Mouse (Mus musculus) urinary bladder, adult 18-20 months (tissue): ENCODE measurements at regions not wholly inside any gene's neighbourhood (a gene's known extent, or its start where the extent isn't known, plus 50 kb on each side); places are given as distances from the start of the nearest gene placed in this dataset.

ENCODE experiments used
- DNase-seq, 2 experiments: peaks; one replicate each; pipeline ENCODE4 v3.0.0; 2022; ENCODE audit warnings: low spot score in 2 of 2, mixed read lengths in 2 of 2

DNA sequence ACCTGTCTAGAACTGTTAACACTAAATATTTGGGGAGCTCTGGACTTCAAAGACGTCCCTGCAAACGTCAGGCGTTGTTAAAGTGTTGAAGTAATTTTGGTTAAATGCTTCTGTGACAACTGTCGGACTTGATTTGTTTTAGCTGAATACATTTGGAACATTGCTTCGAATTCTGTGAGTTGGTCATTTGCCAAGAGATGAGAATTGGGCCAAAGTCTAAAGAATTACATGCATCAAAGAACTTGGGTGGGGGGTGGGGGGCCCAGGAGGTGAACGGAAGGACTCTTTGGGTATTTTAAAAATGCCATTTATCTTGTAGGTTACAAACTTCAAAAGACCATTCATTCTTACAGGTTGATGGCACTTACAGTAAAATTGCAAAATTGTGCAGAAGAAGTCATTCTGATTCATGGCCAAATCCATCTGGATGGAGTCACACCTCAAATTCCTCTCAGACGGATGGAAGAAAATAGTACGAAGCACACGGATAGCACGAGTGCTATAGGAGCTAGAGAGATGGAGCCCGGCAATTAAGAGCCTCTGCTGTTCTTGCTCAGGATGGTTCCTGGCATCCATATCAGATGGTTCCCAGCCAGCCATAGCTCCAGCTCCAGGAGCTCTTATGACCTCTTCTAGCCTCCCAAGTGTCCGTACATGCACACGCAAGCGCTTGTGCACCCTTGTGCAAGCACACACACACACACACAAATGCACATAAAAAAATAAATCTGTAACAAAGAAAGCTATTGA lies 144.5 kb upstream of the Irx5 start:
- no peak for DNase-seq

GRCm38 (mm10) chr8:92209081-92209480 lies 148.3 kb upstream of the Irx5 start:
- no peak for DNase-seq

- no peak for DNase-seq
These were observed 161.8 kb upstream of the Irx5 start for GRCm38 (mm10) chr8:92195635-92196034.

DNA sequence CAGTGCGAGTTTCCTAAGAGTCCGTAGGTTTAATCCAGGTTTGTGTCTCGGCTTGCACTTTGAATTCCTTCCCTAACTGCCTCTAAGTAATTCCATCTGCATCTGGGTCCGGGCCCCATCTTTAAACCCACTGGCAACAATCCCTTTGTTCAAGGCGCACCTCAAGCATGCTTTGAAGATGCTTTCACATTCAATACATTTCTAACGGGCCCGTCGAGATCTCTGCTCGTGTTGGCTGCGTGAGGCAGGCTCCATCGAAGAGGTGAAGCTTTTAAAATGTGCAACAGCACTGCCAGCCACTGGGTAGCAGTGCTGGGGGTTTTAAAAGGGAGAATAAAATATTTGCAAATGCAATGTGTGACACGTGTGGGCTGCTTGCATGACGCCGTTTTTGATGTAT lies 163.4 kb upstream of the Irx5 start:
- no peak for DNase-seq

- DNase-seq: no peak
These were observed 167.0 kb upstream of the Irx5 start for GRCm38 (mm10) chr8:92190261-92191025.

GRCm38 (mm10) chr8:92183331-92183730 lies 174.1 kb upstream of the Irx5 start:
- DNase-seq: no peak

DNA sequence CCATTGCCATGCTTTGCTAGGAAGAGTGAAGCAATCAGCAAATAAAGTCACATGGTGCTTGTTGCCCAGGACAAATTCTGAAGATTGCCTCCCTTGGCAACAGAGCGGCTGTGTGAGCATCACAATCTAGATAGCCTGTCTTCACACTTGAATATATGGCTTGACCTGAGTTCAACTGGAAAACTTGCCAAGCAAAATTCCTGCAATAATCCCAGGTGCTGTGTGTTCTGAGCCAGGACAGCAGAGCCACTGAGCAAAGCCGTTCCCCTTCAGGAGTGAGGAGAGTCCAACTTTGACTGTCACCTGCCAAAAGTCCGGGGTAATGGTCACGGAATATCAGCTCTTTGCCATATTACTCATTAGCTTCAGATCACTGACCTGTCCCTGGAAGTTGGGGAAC lies 176.8 kb upstream of the Irx5 start:
- no peak for DNase-seq

DNA sequence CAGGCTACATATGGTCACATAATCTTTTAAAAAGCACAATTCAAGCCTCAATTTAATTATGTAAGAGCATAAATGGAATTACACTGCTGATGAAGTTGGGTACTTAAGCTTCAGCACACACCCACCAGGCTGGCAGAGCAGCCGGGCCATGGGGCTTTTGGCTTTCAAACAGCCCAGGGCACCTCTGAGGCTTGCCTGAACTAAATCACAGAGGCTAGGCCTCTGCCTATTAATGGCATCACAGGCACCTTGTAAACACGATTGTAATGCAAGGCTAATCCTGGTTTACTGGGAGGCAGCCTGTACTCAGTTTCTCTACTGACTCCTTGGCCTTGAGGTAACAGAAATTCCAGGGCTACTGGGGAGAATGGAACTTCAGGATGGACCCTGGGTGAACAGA lies 178.1 kb upstream of the Irx5 start:
- no peak for DNase-seq

- DNase-seq: no peak
These were observed 181.3 kb upstream of the Irx5 start for GRCm38 (mm10) chr8:92176101-92176500.

GRCm38 (mm10) chr8:92174106-92174505 lies 183.3 kb upstream of the Irx5 start:
- DNase-seq: no peak

- no peak for DNase-seq
These were observed 185.8 kb upstream of the Irx5 start for GRCm38 (mm10) chr8:92171578-92171977.

DNA sequence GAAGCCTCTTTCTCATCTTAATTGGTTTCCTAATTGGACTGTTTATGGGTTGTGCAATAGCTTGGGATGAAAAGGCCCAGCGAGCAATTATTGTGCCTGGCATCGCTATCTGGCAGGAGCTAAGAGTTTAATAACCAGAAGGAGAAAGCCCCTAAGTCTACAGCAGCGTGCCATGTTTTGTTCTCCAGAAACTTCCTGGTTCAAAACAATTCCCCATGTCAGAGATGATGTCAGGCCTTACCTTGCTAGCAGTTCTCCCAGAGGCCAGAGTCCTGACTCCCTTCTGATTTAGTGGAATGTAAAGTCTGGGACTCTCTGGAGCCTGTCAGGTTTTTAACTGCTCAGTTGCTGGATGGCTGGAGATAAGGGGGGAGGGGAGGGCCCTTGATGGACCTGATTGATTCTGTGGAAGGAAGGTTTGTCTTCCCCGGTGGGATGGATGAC lies 190.1 kb upstream of the Irx5 start:
- DNase-seq: no peak

- DNase-seq: no peak
These were observed 192.1 kb upstream of the Irx5 start for GRCm38 (mm10) chr8:92165306-92165705.

GRCm38 (mm10) chr8:92164496-92164895 lies 192.9 kb upstream of the Irx5 start:
- no peak for DNase-seq

DNA sequence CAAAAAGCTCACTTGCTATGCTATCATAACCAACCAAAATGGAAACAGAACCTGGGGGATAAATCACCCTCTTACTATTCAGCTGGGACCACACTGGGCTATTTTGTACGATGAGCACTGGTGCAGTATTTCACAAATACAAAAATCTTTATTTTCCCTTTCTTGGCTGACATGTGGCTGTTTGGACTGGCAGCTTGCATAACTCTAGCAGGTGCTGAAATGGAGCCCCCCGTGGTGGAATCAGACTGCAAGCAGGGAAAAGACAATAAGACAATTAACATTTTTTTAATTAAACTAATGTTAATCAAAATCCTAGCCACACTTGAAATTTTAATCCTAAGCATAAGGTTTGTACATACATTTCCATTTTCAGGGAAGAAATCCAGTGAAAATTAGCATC lies 196.4 kb upstream of the Irx5 start:
- DNase-seq: no peak

DNA sequence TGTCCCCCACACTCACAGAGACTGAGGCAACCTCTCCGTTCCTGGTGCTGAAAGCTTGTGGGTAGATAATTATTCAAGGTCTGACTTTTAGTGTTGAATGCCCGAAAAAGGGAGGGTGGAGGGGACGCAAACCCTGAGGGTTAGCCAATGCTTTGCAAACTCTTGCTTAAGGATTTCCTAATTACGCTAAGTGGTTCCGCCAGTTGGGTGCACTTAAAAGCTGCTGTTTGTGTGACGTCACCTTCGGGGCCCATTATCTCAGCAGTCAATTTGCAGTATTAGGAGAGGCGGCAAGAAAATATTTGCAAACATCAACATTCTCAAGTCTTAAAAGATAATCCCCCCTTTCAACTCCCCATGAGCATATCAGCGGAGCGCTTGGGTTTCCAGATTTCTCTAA lies 199.2 kb upstream of the Irx5 start:
- no peak for DNase-seq

DNA sequence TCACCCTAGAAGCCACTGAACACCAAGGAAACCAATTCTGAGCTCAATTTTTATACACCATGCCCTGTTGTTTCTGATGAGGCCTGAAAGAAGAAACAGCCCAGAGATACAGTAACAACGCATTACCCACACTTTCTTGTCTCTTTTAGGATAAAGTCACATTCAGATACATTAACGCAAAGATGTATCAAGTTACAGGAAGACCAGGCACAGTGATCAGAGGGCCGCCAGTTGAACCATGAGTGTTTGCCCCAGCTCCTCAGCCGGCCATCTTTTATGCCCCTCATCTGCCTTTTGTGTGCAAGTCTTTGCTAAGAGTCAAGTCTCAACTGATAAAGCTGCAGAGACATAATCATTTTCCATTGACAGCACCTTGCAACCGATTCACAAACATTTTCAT lies 204.9 kb upstream of the Irx5 start:
- DNase-seq: no peak

DNA sequence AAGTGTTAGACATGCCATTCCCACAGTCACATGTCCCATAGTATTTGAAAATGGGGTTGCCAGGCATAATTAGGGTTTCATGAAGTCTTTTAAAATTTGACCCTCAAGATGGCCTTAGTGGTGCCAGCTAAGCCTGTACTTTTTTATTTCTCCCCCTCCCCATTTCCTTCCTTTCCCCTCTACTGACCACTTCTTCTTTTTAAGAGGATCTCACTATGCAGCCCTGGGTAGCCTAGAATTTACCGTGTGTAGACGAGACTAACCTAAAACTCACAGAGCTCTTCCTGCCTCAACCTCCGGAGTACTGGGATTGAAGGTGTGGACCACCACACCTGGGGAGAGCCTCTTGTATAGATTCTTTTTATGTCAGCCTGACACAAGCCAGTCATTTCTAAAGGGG lies 209.8 kb upstream of the Irx5 start:
- DNase-seq: no peak

DNA sequence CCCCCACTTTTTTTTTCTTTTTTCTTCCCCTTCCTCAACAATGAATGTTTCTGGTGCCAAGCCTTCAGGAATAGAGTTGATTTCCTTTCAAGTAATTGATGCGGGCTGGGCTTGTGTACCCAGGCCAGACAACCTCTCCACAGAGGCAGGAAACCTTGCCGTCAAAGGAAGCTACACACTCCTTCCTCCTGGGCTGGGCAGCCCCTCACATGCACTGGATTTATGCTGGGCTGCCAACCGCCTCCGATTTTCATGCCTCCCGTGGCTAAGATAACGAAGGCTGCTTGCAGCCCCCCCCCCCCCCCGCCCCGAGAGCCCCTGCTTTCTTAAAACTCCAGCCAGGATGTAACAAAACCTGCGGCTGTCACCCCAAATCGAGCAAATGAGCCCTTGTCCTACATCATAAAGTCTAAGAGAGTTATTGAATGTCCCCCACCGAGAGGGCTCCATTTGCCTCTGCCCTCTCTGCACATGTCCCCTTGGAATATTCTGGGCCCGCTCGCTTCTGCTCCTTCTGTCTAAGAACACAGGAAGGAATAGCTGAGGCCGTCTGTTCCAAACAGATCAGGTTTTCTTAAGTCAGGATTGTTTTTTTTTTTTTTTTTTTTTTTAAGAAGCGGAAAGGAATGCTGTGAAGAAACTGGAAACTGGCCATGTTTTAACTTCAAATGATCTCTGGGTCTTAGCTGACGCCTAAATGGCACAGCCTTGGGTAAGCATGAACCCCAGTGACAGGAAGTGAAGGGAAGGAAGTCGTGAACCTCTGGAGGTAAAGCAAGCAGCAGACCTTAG lies 220.1 kb upstream of the Irx5 start:
- DNase-seq: no peak

GRCm38 (mm10) chr8:92136413-92136812 lies 221.0 kb upstream of the Irx5 start:
- DNase-seq: no peak

- DNase-seq: no peak
These were observed 223.0 kb upstream of the Irx5 start for GRCm38 (mm10) chr8:92134434-92134833.
